Mouse (Mus musculus): ENCODE measurements around the gene Rpa1.

DNA sequence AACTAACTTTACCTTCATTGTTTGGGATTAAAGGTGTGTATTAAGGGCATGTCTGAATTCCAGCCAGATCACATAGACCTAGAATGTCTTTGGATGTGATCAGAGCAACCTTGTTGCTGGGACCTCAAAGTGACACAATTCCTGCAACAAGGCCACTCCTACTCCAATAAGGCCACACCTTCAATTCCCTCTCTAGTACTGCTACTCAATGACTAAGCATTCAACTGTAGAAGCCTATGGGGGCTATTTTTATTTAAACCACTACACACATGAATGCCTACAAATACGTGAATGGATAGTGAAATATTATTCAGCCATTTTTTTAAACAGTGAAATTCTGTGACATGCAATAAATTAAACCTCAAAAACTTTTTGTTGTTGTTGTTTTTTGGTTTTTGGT, 29.0 kb upstream of the Rpa1 start:
- TF ChIP-seq POLR2A (IDR thresholded peaks at IDR 0.05; ENCODE audit: borderline replicate concordance, low read depth, low read length), result no peak
- TF ChIP-seq CTCF (IDR thresholded peaks at IDR 0.05; ENCODE audit: low read depth, low read length), result no peak

Measured in bone marrow macrophage, adult 2 months (primary cell).